Mouse (Mus musculus) liver, embryonic 14.5 days (tissue): ENCODE data around the gene Crip2.

ENCODE experiments used
- CTCF ChIP-seq: IDR thresholded peaks from 2 replicates; pipeline ENCODE4 v1.5.1; 2016; ENCODE audit warnings: antibody characterized with exemption, low read depth, control low read depth
- EP300 ChIP-seq: IDR thresholded peaks from 2 replicates; pipeline ENCODE4 v1.6.1; 2016; ENCODE audit warnings: antibody characterized with exemption, low read depth

- no peak for TF ChIP-seq EP300
- no peak for TF ChIP-seq CTCF
Observed at GRCm38 (mm10) chr12:113134502-113134901, 5.5 kb upstream of the Crip2 start.
